ENCODE assay signal across 17 mouse cellular contexts in the genomic region with DNA sequence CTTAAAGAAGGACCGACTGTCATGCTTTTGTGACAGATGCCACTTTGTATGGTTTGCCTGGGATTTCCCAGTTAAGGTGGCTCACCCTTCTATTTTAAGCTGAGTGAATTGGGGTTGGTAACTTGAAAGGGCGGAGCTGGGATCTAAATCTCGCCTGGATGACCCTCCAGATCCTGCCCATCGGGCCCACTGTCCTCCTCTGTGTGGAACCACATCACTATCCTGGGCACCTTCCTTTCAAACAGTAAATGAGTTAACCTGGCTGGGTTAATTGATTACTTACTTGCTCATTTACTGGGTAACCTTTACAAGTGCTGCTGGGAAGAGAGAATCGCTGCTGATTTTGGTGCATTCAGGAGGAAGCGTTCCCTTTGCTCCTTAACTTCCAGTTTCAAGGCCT. TPM values are rescaled to one million over a fixed set of nuclear protein-coding genes. Genes with fewer than 3 reads are reported as not detected.
"Had no signal": no experiment of that assay in that cellular context is flagged by ENCODE, and none has a peak within 500 bp of the region (broad histone marks: within the 10 kb centered on the region; RNA-seq: fewer than 3 reads in every experiment).

No protein-coding gene starts in this region.

- DNase-seq: lung, postnatal 14 days; right cerebral cortex, postnatal 14 days; thymus, adult 2 months; thymus, postnatal 25 days had no signal

- H3K9me3 ChIP-seq: hindbrain, embryonic 15.5 days; liver, embryonic 12.5 days; lung, embryonic 15.5 days; midbrain, embryonic 12.5 days; stomach, embryonic 15.5 days had no signal

- H3K27me3 ChIP-seq: hindbrain, embryonic 15.5 days; liver, embryonic 12.5 days; lung, embryonic 15.5 days; midbrain, embryonic 12.5 days; stomach, embryonic 15.5 days had no signal

- H3K4me3 ChIP-seq: hindbrain, embryonic 15.5 days; liver, embryonic 12.5 days; lung, embryonic 15.5 days; midbrain, embryonic 12.5 days; stomach, embryonic 15.5 days had no signal

- H3K9ac ChIP-seq: hindbrain, embryonic 15.5 days; liver, embryonic 12.5 days; lung, embryonic 15.5 days; midbrain, embryonic 12.5 days; stomach, embryonic 15.5 days had no signal

- ATAC-seq: intestine, embryonic 16.5 days; liver, embryonic 12.5 days; midbrain, embryonic 16.5 days had no signal

- H3K36me3 ChIP-seq: hindbrain, embryonic 15.5 days; liver, embryonic 12.5 days; lung, embryonic 15.5 days; midbrain, embryonic 12.5 days had no signal

- H3K27ac ChIP-seq: hindbrain, embryonic 15.5 days; liver, embryonic 12.5 days; lung, embryonic 15.5 days; midbrain, embryonic 12.5 days; stomach, embryonic 15.5 days had no signal

- H3K4me2 ChIP-seq: hindbrain, embryonic 15.5 days; liver, embryonic 12.5 days; lung, embryonic 15.5 days; midbrain, embryonic 12.5 days; stomach, embryonic 15.5 days had no signal

RNA-seq across cellular contexts. Expression of gene 1700034J05Rik, which starts 35.9 kb away (rescaled TPM):
- total RNA-seq: layer of hippocampus, adult 18-20 months; layer of hippocampus, postnatal 10 days; left cerebral cortex, postnatal 36 days; megakaryocyte-erythroid progenitor cell, adult 5-6 weeks had no signal
- polyA plus RNA-seq: spleen, adult 2 months; thymus, adult 2 months; urinary bladder, adult 2 months had no signal
